Mouse (Mus musculus) testis, postnatal 10 days (tissue): ENCODE measurements at regions not wholly inside any gene's neighbourhood (a gene's known extent, or its start where the extent isn't known, plus 50 kb on each side); places are given as distances from the start of the nearest gene placed in this dataset.

Experiments
- DNase-seq: peaks from one replicate; pipeline ENCODE4 v3.0.0; 2021; ENCODE audit warnings: low spot score

DNA sequence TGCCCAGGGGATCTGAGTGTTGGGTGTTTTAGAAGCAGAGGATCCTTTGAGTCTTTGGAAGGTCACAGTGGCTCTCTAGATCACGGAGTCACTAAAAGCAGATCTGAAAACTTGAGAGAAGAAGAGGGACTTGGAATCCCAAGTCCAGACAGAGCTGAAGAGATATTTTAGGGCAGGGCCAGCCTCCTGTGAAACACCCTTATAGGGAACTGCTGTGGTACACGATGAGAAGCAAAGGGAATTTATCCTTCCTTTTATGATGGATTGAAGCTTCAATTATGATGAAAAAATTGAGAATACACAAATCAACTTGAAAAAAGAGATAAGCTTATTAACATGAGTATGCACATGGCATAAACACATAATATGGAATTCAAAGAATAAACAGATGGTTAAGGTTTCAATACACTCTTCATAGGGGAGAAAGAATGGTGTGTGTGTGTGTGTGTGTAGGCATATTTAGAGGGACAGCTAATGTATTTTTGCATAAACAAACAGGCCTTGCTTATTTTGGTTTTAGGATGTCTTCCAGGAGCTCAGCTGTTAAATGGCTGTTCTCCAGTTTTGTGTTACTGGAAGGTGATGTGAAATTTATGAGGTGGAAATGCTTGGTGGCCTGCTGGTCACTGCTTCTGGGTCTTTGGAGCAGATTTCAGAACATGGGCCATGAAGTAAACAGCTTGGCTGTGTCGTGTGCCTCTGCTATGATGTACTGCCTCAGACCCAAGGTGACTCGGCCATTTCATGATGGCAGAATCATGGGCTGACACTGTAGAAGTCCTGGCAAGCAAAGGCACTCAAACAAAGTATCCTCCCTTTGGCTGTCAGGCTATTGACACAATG is 190.1 kb downstream of the Phlda1 start:
- DNase-seq = no peak

DNA sequence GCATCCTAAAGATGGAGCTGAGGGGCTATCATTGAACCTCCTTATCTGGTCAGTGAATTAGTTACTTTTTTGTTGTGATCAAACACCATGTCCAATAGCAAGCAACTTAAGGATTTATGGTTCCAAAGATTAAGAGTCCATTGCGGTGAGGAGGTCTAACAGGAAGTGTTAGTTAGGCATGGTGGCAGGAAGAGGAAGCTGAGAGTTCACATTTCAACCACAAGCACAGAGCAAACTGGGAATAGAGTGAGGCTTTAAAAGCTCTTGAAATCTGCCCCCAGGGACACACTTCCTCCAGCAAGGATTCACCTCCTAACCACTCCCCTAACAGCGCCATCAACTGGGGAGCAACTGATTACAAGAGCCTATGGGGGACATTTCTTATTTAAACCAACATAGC is 190.9 kb downstream of the Phlda1 start:
- DNase-seq = no peak

DNA sequence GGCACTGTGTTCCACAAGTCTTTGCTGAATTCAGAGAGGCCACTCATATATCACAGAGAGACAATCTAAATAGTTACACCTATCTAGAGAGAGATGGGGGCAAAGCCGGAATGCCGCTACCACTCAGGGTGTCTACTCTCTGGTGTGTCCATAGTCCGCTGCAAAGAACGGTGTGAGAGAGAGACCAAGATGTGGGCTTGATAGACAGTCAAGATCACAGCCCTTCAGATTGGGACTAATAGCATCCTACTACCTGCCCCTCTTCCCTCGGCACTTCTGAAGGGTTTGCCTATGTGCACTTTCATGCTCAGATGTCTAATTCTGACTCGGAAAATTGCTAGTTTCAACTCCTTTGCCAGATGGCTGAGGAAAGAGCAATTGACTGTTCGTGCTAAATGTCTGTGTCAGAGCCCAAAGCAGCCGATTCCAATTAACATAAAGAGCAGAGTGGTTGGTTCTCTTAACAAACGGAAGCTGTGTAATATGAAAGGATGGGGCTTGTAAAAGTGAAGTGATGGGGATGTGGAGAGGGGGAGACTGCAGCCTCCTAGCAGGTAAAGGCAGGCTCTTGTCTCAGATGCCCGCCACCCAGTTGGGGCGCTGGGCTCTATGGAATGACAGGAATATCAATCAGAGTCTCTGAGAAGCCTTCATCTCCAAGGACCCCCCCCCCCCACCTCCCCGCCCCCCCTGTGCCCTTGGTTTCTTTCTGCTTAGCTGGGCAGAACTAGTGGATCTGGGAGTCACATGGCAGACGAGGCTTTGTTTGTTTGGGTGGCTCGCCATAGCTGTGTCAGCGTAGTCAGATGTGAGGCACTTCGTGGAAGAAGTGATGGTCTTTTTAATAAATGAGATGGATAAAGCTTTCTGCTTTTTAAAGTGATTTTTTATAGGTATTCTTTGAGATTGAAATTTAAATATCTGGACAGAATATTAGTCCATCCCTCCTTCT is 193.7 kb downstream of the Phlda1 start:
- no peak for DNase-seq

DNA sequence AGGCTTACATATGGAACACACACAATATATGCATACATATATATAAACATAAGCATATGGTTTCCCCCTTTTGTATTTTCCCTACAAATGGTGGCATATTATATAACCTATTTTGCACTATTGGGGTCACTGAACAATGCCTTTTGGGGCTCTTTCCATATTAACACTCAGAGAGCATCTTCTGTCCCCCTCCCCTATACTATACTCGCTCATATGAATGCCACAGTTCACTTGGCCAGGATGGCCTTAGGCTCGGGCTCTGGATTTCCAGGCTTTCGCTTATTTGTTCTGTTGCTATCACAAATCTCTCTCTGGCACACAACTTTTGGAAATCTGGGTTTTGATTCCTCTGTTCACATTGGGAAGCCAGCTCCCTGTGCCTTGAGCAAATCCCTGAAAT is 194.5 kb downstream of the Phlda1 start:
- no peak for DNase-seq

DNA sequence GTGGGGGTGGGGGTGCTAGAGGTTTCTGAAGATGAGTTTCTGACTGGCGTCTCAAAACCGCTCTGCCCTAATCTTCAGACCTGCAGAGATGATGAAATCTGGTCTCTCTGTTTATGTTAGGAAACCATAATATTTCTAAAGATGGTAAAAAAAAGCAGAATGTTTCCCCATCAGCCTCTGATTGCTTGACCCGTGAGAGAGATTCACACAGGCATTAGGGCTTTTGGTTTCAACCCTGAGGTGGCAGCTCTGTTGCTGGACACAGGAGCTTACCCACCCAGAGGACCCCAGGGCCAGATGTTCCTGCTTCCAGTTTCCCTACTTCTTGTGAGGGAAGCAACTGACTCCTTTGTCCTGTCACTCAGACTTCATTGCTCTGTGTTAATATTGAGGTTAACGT is 195.1 kb downstream of the Phlda1 start:
- DNase-seq = no peak

DNA sequence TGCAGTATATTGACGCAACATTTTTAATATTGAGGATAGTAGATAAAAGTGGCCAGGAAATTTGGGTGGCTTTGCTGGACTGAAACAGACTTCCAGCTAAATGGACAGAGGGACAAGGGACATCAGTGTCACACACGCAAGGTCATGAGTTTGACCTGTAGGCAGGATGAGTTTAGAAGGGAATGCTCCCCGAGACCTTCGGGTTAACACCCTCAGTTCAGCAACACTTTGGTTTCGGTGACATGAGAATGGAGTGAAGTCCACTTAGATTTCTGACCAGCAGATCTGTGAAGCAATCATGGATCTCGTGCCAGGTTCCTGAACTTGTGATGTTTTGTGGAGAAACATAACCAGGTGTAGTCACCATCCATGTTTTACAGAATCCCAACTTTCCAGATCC is 196.3 kb downstream of the Phlda1 start:
- no peak for DNase-seq

DNA sequence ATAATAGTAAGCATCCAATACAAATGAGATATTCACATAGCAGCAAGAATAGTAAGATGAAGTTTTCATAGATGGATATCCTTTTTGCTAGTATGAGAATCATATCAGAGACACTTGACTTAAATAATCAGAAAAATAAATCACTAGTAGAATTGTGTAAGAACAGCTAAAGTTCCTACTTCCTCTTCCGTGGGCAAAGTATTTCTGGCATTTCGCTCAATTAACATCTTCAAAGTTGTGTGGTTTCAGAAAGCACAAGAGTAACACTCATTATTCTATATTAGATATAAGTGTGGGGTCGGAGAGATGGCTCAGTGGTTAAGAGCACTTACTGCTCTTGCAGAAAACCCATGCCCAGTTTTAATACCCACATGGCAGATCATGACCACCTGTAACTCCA is 197.4 kb downstream of the Phlda1 start:
- no peak for DNase-seq

DNA sequence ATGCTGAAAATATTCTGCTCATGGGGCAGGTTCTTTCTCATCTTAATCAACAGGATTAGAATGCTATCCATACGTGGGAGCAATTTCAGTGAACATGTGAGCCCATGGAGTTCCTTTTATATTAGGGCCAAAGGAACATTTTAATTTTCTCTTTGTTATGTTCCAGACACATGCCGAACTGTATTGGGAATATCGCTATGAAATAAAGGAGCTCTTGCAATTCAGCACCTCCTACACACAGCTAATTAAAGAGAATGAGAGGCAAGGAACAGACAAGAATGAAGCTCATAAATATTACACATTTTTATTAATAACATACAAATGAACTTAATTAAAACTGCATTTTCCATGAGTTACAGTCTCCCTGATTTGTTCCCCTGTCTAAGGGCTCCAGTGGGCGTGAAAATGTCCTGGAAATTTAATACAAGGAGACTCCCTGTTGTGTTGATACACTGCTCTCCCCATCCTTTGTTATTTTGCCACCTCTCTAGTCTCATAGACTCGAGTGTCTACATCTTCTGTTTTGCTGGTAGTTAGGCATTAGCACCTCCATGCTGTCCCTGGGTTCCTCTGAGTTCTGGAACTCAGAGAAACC is 205.5 kb downstream of the Phlda1 start:
- DNase-seq = no peak

DNA sequence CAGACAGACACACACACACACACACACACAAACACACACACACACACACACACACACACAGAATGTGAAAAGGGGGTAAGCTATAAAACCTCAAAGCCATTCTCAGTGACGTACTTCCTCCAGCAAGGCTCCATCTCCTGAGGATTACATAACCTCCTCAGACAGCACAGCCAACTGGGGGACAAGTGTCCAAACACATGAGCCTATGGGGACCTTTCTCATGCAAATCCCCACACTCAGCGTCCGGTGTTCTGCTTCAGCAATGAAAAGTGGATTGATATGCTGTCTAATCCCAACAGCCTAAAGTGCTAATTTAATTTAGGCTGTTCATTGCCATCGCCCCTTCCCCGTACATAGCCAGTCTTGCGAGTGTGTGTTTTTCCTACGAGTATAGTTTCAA is 206.9 kb downstream of the Phlda1 start:
- DNase-seq = no peak

DNA sequence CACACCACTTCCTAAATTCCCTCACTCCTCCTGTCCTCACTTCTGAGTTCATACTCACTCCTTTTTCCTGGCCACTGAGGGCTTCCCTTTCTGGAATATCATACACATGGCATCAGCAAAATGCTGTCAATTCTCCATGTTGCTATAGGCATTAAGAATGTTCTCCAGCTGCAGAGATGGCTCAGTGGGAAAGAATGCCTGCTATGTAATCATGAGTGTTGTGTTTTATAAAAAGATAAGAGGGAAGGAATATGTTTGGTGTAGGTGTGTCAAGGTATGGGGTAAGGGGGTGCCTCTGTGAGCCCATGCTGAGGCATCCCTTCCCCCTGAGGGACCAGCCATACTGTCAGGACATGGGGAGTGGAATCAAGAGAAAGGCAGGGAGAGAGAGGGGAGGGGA is 207.6 kb downstream of the Phlda1 start:
- DNase-seq = no peak

DNA sequence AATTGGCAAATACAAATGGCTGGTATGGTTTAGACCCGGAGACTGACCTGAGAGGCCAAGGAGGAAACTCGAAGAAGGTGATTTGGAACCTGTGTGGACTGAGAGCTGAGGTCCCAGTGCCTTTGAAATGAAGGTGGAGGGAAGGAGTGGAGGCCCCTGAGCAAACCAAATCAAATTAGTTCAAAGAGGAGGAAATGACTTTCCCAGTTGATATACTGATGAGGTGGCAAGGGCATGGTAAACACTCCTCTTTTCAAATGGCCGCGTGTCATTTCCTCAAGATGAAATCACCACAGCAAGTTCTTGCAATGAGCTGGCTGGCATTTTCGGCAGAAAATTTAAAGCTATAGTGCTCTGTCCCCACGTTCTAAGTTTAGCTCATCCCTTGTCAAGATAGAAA is 209.1 kb downstream of the Phlda1 start:
- DNase-seq = no peak

DNA sequence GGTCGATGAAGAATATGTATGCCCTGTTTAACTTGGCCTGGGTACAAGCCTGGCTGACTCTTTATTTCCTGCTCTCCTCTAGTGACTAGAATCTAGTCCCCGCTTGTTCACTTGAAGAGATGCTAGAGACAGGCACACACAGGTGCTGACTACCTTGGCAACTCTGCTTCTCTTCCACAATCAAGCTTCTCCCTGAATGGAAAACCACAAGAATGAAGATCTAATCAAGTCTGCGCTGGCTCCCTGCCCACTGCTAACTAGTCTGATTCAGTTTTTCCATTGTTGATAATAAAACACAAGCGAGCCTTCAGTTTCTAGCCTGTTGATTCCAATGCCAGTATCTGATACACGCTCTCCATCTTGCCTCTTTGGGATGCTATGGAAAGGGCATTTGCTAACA is 213.5 kb downstream of the Phlda1 start:
- no peak for DNase-seq

DNA sequence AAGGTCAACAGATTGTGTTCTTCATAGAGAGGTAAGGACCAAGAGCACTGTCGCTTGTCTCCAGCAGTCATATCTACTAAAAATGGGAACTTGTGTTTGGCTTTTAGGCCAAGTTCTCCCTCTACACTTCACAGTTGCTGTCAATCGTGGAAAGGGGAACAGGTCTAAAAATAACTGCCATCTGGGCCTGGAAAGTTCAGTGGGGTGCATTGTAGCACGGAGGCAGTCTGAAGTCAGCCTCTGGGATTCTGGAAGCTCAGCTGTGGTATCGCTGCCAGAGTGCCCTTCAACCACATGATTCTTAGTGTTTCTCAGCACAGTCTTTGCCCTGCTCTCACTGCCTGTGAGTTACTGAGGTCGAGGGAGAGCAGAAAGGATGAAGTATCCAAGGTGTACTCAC is 215.0 kb downstream of the Phlda1 start:
- no peak for DNase-seq

DNA sequence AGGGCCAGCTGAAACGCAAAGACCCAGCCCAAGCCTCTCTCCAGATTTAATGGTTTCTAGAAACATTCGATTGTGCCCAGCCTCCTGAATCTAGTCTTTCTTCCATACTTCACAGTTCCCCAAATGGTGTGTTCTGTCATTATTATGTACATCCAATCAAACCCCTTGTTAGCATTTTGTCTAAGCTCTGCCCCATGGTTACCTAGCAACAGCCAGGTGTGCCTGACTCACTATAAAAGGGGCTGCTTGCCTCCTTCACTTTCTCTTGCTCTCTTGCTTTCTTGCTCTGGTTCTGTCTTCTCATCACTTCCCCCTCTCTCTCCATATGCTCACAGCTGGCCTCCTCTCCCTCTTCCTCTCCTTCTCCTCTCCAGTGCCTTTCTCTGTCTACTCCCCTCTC is 217.8 kb downstream of the Phlda1 start:
- no peak for DNase-seq

DNA sequence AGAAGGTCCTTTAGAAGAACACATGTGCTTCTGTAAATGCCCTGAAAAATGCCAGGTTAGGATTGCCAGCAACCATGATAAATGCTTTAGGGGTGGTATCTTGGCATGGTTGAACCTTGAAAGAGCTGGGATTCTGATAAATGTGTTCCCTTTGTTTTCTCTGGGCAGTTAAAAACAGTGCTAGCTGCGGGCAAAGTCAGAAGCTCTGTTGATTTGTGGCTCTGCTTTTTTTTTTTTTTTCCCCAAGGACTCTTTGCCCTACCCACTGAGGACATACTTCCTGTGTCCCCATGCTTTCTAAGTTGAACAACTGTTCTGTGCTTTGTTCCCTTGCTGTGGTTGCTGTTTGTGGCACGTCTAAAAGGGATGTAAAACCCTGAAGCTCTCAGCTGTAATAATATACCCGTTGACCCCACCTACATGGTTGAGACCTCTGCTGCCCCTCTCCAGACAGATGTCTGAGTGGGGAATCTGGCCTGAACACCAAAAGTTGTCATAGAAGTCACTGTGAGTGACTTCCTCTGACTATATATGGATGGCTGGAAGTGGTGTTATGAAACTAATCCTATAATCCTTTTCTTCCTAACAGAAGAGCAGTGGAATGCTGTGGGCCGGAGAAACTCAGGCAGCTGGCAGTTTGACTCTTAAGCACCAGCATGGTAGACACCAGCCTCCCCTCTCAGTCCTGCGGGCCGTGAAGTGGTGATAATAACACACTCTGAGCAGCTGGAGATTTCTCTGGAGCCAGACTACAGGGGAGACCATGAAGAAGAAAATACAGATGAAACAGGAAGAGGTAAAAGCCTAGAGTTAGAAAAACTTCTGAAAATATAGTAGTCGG is 218.7 kb downstream of the Phlda1 start:
- DNase-seq = no peak

DNA sequence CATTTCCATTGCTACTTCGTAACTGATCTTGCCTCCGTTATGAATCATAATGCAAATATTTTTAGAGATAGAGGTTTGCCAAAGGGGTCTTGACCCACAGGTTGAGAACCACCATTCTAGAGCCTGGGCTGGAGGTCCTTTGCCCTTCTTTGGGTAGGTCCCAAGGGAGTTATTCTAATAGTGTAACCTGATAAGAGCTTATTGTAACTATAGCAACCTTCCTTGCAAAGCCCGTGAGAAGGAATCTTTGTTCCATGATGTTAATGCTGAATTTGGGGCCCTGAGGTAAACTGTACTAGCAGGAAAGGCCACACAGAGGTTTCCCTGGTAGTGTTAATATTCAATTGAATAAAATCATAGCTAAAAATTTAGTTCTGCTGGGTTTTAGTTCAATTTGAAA is 229.9 kb downstream of the Phlda1 start:
- DNase-seq = no peak

DNA sequence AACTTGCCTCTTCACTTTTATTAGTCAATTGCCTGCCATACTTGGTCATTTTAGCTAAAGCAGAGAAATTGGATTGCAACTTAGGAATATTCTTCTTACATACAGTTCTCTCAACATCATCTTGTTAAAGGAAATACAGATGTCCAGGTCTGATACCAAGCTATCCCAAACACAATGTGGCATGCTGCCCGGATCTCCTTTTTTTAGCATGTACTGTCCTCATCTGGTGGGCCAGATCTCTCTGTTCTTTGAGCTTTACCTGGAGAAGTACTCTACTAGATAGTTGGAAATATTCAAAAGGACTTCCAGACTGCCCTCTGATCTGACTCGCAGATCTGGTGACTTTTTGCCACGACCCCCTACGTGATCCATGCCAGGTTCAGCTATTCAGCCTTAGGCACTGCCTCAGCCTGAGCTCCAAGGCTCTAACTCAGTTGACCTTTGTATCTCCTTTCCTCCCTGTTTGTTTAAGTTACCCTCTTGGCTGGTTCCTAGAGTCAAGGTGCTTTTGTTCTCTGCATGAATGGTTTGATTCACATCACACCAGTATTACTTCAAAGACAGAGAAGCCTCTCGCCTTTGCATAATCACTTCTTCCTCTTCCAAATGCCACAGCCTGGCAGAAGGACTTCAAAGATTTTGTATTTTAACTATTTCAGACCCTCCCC is 232.9 kb upstream of the Krr1 start:
- no peak for DNase-seq

DNA sequence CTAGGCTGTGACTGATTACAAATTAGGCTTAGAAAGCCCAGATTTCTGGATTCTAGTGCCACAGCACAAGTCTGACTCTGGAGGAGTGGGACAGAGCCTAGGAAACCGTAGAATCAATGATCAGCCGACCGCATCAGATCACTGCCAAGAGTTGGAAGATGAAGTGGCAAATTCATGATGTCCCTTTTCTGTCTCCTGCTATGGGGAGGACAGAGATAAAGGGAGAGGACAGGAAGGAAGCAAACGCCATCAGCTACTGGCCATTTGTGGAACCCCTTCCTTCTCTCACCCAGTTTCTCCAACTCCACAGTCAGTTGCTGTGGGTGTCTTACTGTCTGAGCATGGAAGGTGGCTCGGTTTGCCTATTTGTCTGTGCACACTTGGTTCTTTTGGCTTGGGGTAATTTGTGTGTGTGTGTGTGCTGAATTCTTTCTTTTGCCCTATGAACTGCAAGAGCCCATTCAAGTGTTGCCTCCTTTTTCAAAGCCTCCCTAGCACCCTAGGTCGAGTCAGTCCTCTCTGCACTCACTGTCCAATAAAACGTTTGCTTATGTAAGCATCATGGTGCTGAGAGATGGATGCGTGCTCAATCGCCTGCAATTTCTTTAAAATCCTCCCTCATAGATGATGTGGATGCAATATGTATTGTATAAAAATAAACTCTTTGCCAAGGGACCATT is 231.7 kb upstream of the Krr1 start:
- DNase-seq = no peak

DNA sequence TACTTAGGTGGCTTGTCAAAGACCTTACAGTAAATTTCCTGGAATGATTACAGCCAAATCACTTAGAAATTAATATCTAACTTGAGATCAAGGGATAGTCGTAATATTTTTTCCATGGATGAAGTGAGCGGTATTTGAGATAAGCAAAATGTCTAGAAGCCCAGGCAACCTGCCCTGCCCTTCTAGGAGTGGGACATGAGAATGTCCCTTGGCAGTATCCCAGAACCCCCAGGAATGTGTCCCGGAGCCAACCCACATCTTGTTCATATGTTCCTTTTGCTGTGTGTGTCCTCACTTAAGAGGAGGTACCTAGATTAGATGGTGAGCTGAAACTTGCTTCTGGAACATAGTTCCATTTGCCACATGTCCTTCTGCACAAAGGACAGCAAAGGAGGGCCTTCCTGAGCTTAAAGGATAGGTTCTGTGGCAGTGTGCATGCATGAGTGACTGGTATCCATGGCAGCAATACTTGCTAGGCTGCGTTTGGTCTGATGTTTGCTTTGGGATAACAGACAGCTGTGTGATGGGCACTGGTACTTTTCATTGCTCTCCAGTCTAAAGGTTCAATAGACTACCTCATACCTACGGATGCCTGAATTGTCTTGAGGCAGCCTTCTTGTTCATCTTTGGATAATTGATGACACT is 231.0 kb upstream of the Krr1 start:
- DNase-seq = no peak

DNA sequence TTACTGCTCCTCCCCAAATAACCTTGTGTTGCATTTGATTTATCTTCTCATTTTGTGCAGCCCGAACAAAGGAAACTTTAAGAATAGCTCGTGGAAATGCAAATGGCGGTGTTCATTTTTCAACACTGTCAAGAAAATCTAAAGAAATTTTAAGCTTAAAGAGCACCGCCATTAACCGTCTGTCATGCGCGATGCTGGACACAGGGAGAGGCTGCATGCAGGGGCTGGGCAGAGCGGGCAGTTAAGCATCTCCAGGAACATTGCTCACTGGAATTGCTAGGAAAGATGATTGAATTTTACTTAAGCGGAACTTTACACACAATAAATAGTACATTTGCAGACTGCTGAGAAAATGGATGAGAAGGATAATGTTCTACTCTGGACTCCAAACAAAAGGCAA is 229.2 kb upstream of the Krr1 start:
- DNase-seq = no peak
